Mouse (Mus musculus) neural tube, embryonic 14.5 days (tissue): Measurements from ENCODE around the gene Il10rb. TPM values are rescaled to one million over a fixed set of nuclear protein-coding genes. Genes with fewer than 3 reads are reported as not detected.
"Not testable (repeated sequence)": the region's sequence is repeated elsewhere in the genome, so short reads cannot be mapped to it uniquely, and the experiment has no call there.

Experiments
- ATAC-seq: fragments of 200-750 bp; cut with Nextera tagmentation; 2 replicates; pipeline ENCODE4 v1.8.0; 2017; ENCODE audit warnings: low read depth, mild to moderate bottlenecking, moderate TSS enrichment, moderate library complexity
- H3K27ac ChIP-seq: fragments of 300-500 bp; sonication (generic); 2 replicates; pipeline ENCODE4 v1.5.1; 2014; ENCODE audit warnings: low read depth, mild to moderate bottlenecking, control low read depth, low read length, moderate library complexity, mixed read lengths
- H3K27me3 ChIP-seq: fragments of 300-500 bp; sonication (generic); 2 replicates; pipeline ENCODE4 v1.6.1; 2014; ENCODE audit warnings: low read length; ENCODE audit not compliant: control insufficient read depth, insufficient read depth
- H3K36me3 ChIP-seq: fragments of 300-500 bp; sonication (generic); 2 replicates; pipeline ENCODE4 v1.6.1; 2014; ENCODE audit warnings: low read length, mixed read lengths; ENCODE audit not compliant: control insufficient read depth, insufficient read depth
- H3K4me1 ChIP-seq: fragments of 300-500 bp; sonication (generic); 2 replicates; pipeline ENCODE4 v1.6.1; 2014; ENCODE audit warnings: low read length; ENCODE audit not compliant: control insufficient read depth, insufficient read depth
- H3K4me2 ChIP-seq: fragments of 300-500 bp; sonication (generic); 2 replicates; pipeline ENCODE4 v1.6.1; 2014; ENCODE audit warnings: mild to moderate bottlenecking, low read depth, low read length, control low read depth
- H3K4me3 ChIP-seq: fragments of 300-500 bp; sonication (generic); 2 replicates; pipeline ENCODE4 v1.5.1; 2014; ENCODE audit warnings: low read depth, low read length, control low read depth, mixed read lengths
- H3K9ac ChIP-seq: fragments of 300-500 bp; sonication (generic); replicated peaks from 2 replicates; pipeline ENCODE4 v1.6.1; 2014; ENCODE audit warnings: low read depth, mild to moderate bottlenecking, control low read depth, low read length, mixed read lengths
- H3K9me3 ChIP-seq: fragments of 300-500 bp; sonication (generic); 2 replicates; pipeline ENCODE4 v1.6.1; 2016; ENCODE audit warnings: low read length; ENCODE audit not compliant: control insufficient read depth
- WGBS: fragments of 180-500 bp; shearing (Covaris S2); extraction: QIAGEN DNeasy Blood & Tissue Kit; methylation state at CpG from one replicate; pipeline ENCODE4 v1.1.7; 2014; 5-methylcytosine and 5-hydroxymethylcytosine counted together
- polyA plus RNA-seq: library from polyadenylated mRNA; unstranded; fragments of >200 nt; fragmentation: Nextera tagmentation; extraction: Ambion mirVana; gene quantifications from 2 replicates; pipeline ENCODE4 v1.2.1, GENCODE M21; 2014

The Il10rb gene
- polyA plus RNA-seq, 1 experiment from 2014 or later, result 7.1 TPM

- Histone ChIP-seq H3K9ac (no peak overlapping the region), H3K27ac (no peak overlapping the region), H3K36me3 (no peaks in the 10 kb centered on the region), H3K4me2 (no peak overlapping the region), H3K9me3 (no peaks in the 10 kb centered on the region), H3K4me3 (no peak overlapping the region), H3K4me1 (no peaks in the 10 kb centered on the region), H3K27me3 (no peaks in the 10 kb centered on the region)
- no peak for ATAC-seq
- WGBS, result 87% methylated on average over 6 of the region's 6 CpGs
Observed at GRCm38 (mm10) chr16:91425816-91426215, 19.9 kb downstream of the Il10rb start.

GRCm38 (mm10) chr16:91426586-91426985, 20.6 kb downstream of the Il10rb start:
- Histone ChIP-seq H3K36me3 (no peaks in the 10 kb centered on the region), H3K4me1 (no peaks in the 10 kb centered on the region), H3K4me2 (no peak overlapping the region), H3K9ac (no peak overlapping the region), H3K4me3 (no peak overlapping the region), H3K27me3 (no peaks in the 10 kb centered on the region), H3K9me3 (no peaks in the 10 kb centered on the region), H3K27ac (no peak overlapping the region)
- ATAC-seq, result no peak
- 85% methylated on average over 4 of the region's 4 CpGs for WGBS

- no peak overlapping the region for H3K4me2 ChIP-seq
- no peaks in the 10 kb centered on the region for H3K9me3 ChIP-seq
- no peak overlapping the region for H3K4me3 ChIP-seq
- no peak overlapping the region for H3K9ac ChIP-seq
- no peaks in the 10 kb centered on the region for H3K27me3 ChIP-seq
- H3K36me3 ChIP-seq, result no peaks in the 10 kb centered on the region
- 77% methylated on average over 5 of the region's 5 CpGs for WGBS
- H3K27ac ChIP-seq, result no peak overlapping the region
- H3K4me1 ChIP-seq, result no peaks in the 10 kb centered on the region
- no peak for ATAC-seq
Observed at GRCm38 (mm10) chr16:91427461-91427860, 21.5 kb downstream of the Il10rb start.

- H3K9me3 ChIP-seq, result no peaks in the 10 kb centered on the region
- H3K4me2 ChIP-seq, result no peak overlapping the region
- ATAC-seq, result no peak
- no peaks in the 10 kb centered on the region for H3K36me3 ChIP-seq
- no peak overlapping the region for H3K4me3 ChIP-seq
- no peak overlapping the region for H3K9ac ChIP-seq
- no peak overlapping the region for H3K27ac ChIP-seq
- H3K27me3 ChIP-seq, result no peaks in the 10 kb centered on the region
- 86% methylated on average over 8 of the region's 8 CpGs for WGBS
- H3K4me1 ChIP-seq, result no peaks in the 10 kb centered on the region
Observed at GRCm38 (mm10) chr16:91428259-91428865, 22.4 kb downstream of the Il10rb start.

GRCm38 (mm10) chr16:91432720-91433328, 26.9 kb downstream of the Il10rb start:
- no peaks in the 10 kb centered on the region for H3K36me3 ChIP-seq
- WGBS, result 28% methylated on average over 5 of the region's 5 CpGs
- ATAC-seq, result no peak

GRCm38 (mm10) chr16:91433329-91433933, 27.5 kb downstream of the Il10rb start:
- no peak overlapping the region for H3K9ac ChIP-seq
- 44% methylated on average over 8 of the region's 8 CpGs for WGBS
- no peak overlapping the region for H3K4me3 ChIP-seq
- no peak for ATAC-seq
- H3K4me2 ChIP-seq, result no peak overlapping the region
- H3K27me3 ChIP-seq, result no peaks in the 10 kb centered on the region
- H3K9me3 ChIP-seq, result no peaks in the 10 kb centered on the region
- no peaks in the 10 kb centered on the region for H3K4me1 ChIP-seq
- no peak overlapping the region for H3K27ac ChIP-seq
- H3K36me3 ChIP-seq, result no peaks in the 10 kb centered on the region

More at GRCm38 (mm10) chr16:91432720-91433328, 26.9 kb downstream of the Il10rb start:
- Histone ChIP-seq H3K27me3 (no peaks in the 10 kb centered on the region), H3K9ac (no peak overlapping the region), H3K4me2 (no peak overlapping the region), H3K27ac (no peak overlapping the region), H3K4me1 (no peaks in the 10 kb centered on the region), H3K4me3 (no peak overlapping the region), H3K9me3 (no peaks in the 10 kb centered on the region)

GRCm38 (mm10) chr16:91434119-91434518, 28.2 kb downstream of the Il10rb start:
- H3K9me3 ChIP-seq, result no peaks in the 10 kb centered on the region
- H3K4me2 ChIP-seq, result no peak overlapping the region
- no peak overlapping the region for H3K27ac ChIP-seq
- no peak for ATAC-seq
- no peaks in the 10 kb centered on the region for H3K27me3 ChIP-seq
- H3K4me1 ChIP-seq, result no peaks in the 10 kb centered on the region
- no peaks in the 10 kb centered on the region for H3K36me3 ChIP-seq
- 90% methylated on average over 3 of the region's 3 CpGs for WGBS
- no peak overlapping the region for H3K9ac ChIP-seq
- no peak overlapping the region for H3K4me3 ChIP-seq

GRCm38 (mm10) chr16:91438081-91438480, 32.1 kb downstream of the Il10rb start:
- no peak for ATAC-seq

GRCm38 (mm10) chr16:91438599-91438998, 32.6 kb downstream of the Il10rb start:
- not testable (repeated sequence) for H3K9ac ChIP-seq, ATAC-seq, H3K36me3 ChIP-seq, H3K4me3 ChIP-seq, H3K4me1 ChIP-seq, H3K27ac ChIP-seq, H3K4me2 ChIP-seq, H3K27me3 ChIP-seq, H3K9me3 ChIP-seq
- WGBS, result 85% methylated on average over 1 of the region's 1 CpGs

More at GRCm38 (mm10) chr16:91438081-91438480, 32.1 kb downstream of the Il10rb start:
- Histone ChIP-seq H3K27me3 (no peaks in the 10 kb centered on the region), H3K9ac (no peak overlapping the region), H3K9me3 (no peaks in the 10 kb centered on the region), H3K4me3 (no peak overlapping the region), H3K4me2 (no peak overlapping the region), H3K4me1 (no peaks in the 10 kb centered on the region), H3K36me3 (no peaks in the 10 kb centered on the region), H3K27ac (no peak overlapping the region)
- 85% methylated on average over 3 of the region's 3 CpGs for WGBS
